Mouse (Mus musculus) cerebellum, adult (tissue): ENCODE data around the gene Mto1.

Source experiments
- ATAC-seq: cut with Nextera tagmentation; 2 replicates; pipeline ENCODE4 v1.9.2; 2017; ENCODE audit warnings: mild to moderate bottlenecking, moderate library complexity, mixed read lengths; ENCODE audit not compliant: insufficient number of reproducible peaks, low FRiP score, low TSS enrichment

Gene Mto1

DNA sequence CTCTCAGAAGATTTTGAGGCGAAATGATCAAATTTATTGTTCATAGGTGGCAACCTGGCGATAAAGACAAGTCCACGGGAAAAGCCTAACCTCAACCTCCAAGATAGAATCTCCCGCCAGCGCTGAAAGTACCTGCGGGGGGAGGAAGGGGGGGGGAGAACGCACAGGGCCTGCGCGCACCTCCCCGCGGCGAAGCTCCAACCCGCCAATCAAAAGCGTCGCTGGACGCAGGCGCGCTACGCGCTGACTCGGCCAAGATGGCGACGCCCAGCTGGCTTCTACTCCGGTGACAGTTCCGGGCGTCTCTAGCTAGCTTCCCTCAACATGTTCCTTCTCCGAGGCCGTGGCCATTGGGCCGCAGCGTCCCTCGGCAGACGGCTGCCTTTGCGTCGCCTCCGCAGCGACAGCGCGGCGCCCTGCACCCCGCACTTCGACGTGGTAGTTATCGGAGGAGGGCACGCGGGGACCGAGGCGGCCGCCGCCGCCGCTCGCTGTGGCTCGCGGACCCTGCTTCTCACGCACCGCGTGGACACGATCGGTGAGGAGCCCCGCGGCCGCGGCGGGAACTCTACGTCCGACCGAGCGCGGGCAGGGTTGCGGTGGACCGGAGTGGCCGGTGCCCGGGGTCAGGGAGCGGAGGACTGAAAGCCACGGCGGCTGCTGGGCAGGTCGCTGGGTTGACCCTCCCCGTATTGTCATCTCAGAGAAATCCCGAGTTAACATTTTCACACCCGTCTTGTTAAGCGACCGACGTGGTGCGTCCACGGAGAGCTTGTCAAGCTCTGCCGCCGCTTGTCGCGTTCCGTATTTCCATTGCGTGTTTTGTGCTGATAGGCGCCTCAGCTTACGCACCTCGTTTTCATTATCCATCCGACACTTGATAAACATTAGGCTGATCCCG is at the start of gene Mto1, which contains the start of gene Gm17324:
Mto1 (plus strand) TSS at position 236 of the 901 bp plus-strand sequence.
Gm17324 (minus strand) TSS at position 814 of the 901 bp plus-strand sequence.
- peak; percentile 93 for ATAC-seq

DNA sequence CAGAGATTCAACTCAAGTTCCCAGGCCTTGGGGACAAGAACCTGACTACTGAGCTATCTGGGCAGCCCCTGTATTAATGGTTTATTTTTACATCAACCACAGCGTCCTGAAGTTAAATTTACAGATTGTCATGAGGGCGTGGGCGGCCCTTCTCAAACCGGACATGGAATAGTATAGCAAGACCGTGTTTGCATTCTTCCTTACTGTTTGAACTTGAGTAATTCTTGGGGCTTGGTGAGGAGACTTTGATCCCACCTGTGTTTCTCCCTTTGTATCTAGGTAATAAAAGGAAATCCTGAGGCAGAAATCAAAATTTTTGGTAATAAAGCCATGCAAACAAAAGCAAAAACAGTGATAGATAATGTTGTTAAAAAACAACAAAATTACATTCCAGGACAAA is 47.4 kb upstream of the Mto1 start:
- no peak for ATAC-seq

DNA sequence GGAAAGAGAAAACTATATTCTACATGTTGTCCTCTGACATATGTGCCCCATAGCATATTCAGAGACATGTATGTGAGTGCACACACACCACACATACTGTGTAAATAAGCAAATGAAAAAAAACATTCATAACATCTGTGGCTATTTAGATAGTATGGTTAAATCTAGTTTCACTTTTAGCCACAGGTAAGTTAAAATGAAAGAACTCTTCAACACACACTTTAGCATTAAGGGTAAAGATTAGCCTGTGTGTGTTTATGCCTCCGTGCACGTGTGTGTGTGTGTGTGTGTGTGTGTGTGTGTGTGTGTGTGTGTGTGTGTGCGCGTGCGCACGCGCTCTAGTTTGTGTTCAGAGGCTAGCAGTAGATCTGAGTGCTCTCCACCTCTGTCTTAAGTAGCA is 46.4 kb upstream of the Mto1 start:
- ATAC-seq: no peak

DNA sequence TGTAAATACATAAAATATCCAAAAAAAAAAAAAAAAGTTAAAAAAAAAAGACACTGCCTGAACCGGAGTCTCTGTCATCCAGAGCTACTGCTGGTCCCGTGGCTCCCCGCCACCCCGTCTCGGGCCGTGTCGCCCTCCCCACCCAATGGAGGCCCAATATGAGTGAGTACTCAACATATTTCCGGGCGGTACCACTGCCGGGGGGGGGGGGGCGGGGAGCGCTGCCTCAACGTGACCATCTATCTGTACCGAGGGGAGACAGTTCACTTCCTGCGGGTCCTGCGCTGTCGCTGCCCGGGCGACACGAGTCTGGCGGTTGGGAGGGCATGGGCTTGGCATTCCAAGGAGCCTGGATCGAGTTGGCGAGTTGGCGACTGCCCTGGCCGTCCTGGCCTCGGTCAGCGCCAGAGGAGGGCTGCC is 20.6 kb upstream of the Mto1 start:
- no peak for ATAC-seq

DNA sequence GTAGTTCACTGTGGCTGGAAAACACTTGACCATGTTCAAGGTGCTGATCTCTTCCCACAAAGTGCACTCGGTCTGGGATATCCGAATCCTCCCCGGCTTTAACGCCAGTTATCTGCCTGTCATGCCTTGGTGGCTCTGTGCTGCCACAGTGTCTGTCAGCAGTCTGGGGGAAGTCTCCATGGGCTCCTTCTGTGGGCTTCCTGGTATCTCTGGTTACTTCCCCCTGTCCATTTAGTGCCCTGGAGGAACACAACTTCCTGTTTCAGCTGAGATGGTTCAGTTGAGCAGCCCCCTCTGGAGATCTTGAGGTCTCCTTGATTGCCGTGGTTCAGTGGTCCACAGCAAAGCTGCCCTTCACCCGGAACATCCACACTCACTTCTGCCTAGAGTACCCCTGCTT is 19.8 kb upstream of the Mto1 start:
- no peak for ATAC-seq

DNA sequence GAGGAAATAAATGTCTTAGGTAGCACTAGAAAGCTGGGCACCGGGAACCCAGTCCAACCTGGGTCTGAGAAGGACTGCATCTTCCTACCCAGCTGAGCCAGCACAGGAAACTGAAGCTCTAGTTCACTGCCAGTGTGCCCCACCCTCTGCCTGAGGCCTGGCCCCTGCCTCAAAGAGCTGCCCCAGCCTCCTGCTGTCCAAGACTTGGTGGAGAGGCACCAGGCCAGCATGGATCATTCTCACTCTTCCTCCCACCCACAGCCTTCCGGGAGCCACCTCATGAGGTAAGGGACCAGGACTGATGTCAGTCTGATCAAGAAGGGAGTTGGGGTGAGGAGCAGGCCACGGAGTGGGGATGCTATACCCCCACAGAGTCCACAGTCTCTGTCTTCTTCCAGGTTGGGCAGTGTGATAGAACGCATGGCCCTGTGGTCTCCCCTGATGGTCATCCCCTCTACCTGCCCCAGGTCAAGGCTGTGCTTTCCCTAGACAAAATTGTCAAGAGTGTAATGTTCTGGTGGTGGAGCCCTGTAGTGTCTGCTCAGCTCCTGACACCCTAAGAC is 19.1 kb upstream of the Mto1 start:
- ATAC-seq: no peak

DNA sequence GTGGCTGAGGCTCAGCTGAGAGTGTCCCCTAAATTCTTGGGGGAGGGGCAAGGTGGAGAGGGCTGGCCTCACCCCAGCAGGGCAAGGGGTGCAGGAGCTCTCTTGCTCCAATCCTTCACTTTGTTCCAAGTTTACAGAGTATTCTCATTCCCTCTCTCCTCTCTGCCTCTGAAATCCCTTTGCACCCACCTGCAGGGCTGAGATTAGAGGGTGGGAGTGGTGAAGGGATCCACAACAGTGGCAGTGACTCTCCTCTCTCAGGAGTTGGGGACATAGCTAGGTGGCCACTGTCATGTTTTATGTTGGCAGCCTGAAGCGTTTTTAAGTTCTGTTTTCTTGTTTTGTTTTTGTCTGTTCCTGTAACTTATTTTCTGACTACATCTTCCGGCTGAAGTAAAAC is 18.5 kb upstream of the Mto1 start:
- ATAC-seq: no peak

DNA sequence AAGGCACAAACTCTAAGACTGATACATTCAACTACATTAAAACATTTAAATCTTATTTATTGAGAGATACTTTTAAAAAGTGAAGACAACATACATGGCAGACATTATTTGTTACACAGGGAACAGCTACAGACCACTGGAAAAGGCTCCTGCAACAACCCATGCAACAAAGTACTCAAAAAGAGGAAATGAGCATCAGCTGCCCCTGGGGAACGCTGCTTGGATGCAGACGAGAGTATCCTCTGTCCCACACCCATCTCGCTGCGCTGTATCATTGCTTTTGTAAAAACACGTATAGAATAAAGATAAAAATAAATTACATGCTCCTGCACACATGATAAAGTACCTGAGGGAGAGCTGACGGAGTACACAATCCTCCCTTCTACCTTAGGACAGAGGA is 17.5 kb upstream of the Mto1 start:
- no peak for ATAC-seq

DNA sequence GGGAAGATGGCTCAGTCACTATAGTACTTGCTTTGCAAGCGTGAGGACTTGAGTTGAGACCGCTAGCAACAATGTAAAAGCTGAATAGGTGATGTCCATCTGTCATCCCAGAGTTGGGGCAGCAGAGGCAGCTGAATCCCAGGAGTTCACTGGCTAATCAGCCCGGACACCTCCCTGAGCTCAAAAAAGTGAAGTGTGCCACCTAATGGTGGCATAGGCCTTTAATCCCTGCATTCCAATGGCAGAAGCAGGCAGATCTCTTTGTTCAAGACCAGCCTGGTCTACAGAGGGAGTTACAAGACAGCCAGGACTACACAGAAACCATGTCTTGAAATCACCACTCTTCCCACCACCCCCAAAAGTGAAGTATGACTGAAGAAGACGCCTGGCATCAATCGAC is 15.5 kb upstream of the Mto1 start:
- ATAC-seq: no peak

DNA sequence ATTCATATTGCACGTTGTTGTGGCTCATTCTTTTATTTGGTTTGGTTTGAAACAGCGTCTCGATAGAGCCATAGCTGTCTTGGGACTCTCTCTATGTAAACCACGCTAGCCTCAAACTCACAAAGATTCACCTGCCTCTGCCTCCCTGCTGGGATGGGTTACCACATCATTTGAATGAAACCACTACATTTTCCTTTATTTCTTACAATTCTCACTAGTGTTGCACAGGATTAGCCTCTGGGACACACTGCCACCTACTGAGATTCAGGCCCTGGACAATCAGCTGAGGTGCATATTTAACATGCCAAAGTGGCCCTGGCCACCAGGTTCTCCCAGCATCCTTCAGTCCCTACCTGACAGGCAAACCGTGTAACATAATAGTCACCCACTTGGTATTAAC is 8.6 kb upstream of the Mto1 start:
- no peak for ATAC-seq

DNA sequence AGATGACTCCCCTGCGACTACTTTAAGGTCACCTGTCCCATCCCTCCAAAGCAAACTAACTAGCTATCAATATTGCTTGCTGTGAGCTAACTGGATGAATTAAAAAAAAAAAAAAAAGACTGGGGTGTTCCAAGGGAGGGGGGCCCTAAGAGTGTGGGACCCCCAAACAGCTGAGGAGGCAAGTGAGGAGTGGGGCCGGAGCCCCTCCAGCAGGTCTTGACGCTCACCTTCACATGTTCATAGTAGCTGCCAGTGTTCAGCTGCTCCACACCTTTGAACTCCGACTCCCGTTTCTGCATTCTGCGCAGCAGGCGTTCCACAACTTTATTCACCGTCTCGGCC is 5.8 kb upstream of the Mto1 start:
- ATAC-seq: no peak

DNA sequence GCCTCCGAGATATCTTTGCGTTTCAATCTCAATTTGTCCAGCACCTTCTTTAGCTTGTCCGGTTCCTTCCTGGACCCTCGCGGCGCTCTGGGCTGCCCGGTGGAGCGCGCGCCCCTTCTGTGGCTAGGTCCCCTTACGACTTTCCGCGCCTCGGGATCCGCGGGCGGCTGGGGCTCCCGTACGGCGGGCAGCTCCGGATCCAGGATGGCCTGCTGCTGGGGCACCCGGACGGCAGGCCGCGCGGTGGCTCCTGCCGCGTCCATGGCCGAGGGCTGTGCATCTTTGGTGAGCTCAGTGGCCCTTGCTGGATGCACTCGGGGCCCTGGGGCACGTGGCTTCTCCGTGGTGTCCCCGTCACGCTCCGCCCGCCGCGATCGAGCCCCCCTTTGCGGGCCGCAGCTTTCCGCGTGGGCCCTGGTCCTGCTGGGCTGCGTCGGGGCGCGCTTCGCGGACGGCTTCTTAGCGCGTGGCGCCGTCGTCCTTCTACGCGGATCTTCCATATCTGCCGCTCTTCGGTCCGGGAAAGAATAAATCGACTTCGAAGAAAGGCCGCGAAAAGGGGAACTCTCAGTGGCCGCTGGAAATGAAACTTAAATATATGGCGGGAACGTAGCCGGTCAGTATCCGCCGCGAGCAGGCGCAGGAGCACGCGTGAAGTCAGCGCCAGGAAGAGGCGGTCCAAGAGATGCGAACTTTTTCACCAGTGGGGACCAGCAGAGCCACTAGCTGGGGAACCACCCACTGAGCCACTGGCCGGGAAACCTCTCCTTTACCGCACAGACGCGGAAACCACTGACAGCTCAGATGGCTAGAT is 5.2 kb upstream of the Mto1 start, which contains the start of gene Cgas:
Cgas (minus strand) TSS at position 659 of the 814 bp plus-strand sequence.
- no peak for ATAC-seq

DNA sequence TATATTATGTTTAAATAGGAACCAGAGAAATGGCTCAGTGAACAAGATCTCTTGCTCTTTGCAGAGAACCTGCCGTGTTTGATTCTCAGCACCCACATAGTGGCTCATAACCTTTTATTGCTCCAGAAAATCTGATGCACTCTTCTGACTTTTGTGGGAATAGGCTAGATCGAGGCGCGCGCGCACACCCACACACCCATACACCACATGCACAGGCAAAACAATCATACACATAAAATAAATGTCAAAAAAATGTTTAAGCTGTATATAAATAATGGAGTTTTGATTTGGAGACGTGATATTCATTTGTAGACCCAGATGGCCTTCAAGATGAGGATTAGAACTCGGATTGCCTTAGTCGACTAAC is 419 bp upstream of the Mto1 start:
- ATAC-seq: no peak

DNA sequence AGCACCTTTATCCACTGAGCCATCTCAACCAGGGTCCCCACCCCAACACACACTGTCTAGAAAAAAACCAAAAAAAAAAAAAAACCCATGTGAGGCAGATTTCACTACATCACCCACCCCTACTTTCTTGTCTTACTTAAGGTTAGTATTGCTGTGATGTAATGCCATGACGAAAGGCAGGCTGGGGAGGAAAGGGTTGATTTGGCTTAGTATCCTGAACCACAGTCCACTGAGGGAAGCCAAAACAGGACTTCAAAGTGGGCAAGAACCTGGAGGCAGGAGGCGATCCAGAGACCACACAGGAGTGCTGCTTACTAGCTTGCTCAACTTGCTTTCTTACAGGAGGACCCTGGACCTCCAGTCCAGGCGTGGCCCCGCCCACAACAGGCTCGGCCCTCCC is 2.4 kb downstream of the Mto1 start:
- no peak for ATAC-seq

DNA sequence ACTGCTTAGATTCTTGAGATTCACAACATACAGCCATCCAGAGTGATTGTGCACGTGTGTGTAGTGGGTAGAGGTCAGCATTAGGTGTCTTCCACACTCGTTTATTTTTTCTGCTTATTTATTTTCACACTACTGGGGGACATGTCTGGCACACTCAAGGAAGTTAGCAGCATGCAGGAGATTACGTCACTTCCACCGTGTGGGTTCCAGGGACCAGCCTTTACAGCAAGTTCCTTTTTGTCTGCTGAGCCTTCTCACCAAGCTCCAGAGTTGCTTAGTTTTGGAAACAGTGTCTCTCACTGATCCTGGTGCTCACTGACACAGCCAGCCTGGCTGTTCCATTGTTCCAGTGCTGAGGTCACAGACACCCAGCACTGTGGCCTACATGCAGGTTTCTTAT is 3.4 kb downstream of the Mto1 start:
- no peak for ATAC-seq

DNA sequence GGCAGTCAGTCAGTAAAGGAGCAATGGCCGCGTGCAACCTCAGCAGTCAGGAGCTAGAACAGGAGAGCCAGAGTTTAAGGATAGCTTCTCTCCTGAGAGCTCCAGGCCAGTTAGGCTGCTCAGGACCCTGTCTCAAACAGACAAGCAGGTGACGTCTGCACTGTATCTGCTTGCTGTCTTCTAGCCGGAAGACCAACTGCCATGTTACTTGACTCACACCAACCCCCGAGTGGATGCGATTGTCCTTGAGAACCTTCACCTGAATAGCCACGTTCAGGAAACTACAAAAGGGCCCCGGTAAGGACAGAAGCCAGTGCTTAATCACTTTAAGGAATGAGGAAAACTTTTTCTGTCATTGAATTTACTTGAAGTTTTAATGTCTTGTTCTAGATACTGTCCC is 9.0 kb downstream of the Mto1 start:
- no peak for ATAC-seq

DNA sequence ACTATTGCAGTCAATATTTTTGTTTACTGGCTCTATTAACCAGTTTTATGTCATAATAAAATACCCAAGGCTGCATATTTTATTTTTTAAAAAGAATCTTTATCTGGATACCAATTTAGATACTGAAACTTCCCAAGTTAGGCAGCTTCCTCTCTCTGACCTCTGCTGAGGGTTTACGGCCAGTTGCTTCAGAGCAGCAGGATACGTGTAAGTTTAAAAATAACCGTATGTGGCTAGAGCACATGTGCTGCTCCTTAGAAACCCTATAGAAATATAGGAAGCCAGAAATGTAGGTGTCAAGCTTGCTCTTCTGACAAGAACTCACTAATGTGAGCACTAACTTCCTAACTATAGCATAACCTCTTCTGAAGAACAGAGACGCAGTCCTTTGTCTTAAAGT is 15.3 kb downstream of the Mto1 start:
- no peak for ATAC-seq

DNA sequence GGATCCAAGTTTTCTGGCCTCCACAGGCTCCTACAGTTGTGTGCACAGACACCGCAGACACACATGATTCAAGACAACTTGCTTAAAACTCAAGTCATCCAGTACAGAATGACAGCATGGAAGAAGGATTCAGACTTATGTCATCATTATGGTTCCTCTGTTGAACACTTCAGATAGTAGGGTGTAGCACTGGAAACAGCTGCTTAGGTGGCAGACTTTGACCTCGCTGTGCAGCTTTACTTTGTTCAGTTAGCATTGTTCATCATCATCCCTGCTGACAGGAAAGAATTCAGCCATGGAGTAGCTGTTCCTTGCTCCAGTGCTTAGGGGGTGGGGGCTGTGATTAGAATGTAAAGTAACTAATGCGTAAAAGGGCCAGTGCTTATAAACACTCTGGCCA is 17.7 kb downstream of the Mto1 start:
- ATAC-seq: no peak

DNA sequence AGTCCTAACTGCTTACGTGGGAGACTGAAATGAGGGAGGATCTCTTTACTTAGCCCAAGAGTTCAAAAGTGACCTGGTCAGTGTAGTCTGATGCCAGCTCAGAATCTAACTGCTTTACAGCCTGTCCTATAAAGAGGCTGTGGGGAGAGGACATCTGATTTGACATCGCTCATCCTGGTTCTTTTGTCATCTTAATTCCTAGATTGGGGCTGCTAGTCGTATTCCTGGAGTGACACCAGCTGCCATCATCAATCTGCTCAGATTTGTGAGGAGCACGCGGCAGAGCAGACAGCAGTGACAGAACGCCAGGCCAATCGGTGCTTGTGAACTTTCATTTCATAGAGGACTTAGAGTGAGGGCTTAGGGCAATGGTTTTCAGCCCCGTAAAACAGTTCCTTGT is 25.6 kb downstream of the Mto1 start:
- no peak for ATAC-seq

DNA sequence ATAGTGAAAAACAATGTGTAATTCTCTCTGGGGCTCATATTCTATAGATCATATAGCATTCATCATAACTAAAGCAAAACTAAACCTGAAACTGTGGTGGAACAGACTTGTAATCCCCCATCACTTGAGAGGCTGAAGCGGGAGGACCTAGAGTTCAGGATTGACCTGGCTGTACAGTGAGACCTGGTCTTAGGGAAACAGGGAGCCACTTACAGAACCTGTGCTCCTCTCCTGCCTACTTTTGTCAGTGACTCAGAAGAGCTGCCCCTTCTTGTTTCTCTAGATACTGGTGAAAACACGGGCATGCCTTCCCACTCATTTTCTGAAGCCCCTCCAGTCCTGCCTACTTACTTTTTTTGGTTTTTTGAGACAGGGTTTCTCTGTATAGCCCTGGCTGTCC is 26.3 kb downstream of the Mto1 start:
- no peak for ATAC-seq

DNA sequence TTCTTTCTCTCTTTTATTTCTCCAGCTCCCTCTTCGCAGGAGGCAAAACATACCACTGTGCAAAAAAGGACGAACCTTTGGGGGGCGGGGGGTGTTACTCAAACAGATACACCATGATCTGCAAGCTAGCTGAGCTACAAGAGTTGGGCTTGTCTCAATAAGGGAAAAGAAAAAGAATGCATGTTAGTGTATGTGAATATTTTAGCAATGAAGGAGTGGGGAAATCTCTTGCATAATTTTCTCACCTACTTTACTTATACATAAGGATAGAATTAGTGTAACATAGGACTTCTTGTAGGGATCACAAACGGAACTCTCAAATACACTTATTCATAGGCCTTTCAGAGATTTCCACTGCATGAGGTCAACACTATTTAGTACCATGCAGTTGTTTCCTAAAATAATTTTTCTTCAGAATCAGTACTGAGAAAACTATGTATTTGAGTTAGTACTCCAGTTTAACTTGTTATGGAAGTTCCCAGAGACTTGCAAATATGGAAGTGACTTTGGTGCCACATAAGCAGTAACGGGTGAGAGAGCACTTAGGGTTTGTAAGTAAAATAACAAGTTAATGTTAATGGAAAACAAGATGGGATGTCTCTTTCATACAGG is 26.9 kb downstream of the Mto1 start:
- no peak for ATAC-seq
